Mouse (Mus musculus) midbrain, embryonic 13.5 days (tissue): ENCODE results near the gene Gpr45. TPM values are rescaled to one million over a fixed set of nuclear protein-coding genes. Genes with fewer than 3 reads are reported as not detected.

Source experiments
- ATAC-seq: fragments of 200-750 bp; cut with Nextera tagmentation; 2 replicates; pipeline ENCODE4 v1.8.0; 2017; ENCODE audit warnings: mild to moderate bottlenecking, moderate TSS enrichment, moderate library complexity
- H3K27ac ChIP-seq: fragments of 300-500 bp; sonication (generic); 2 replicates; pipeline ENCODE4 v1.5.1; 2015; ENCODE audit warnings: inconsistent platforms, mild to moderate bottlenecking, moderate library complexity
- H3K27me3 ChIP-seq: fragments of 300-500 bp; sonication (generic); 2 replicates; pipeline ENCODE4 v1.6.1; 2015; ENCODE audit warnings: mild to moderate bottlenecking, inconsistent platforms
- H3K36me3 ChIP-seq: fragments of 300-500 bp; sonication (generic); 2 replicates; pipeline ENCODE4 v1.6.1; 2015; ENCODE audit warnings: mild to moderate bottlenecking, inconsistent platforms
- H3K4me1 ChIP-seq: fragments of 300-500 bp; sonication (generic); replicated peaks from 2 replicates; pipeline ENCODE4 v1.6.1; 2015; ENCODE audit warnings: inconsistent platforms
- H3K4me2 ChIP-seq: fragments of 300-500 bp; sonication (generic); replicated peaks from 2 replicates; pipeline ENCODE4 v1.6.1; 2015; ENCODE audit warnings: moderate library complexity, mild to moderate bottlenecking, inconsistent platforms
- H3K4me3 ChIP-seq: fragments of 300-500 bp; sonication (generic); replicated peaks from 2 replicates; pipeline ENCODE4 v1.5.1; 2015; ENCODE audit warnings: mild to moderate bottlenecking, inconsistent platforms
- H3K9ac ChIP-seq: fragments of 300-500 bp; sonication (generic); replicated peaks from 2 replicates; pipeline ENCODE4 v1.6.1; 2015; ENCODE audit warnings: mild to moderate bottlenecking, inconsistent platforms
- H3K9me3 ChIP-seq: fragments of 300-500 bp; sonication (generic); 2 replicates; pipeline ENCODE4 v1.6.1; 2016; ENCODE audit warnings: mild to moderate bottlenecking, inconsistent platforms
- WGBS: fragments of 180-500 bp; shearing (Covaris S2); methylation state at CpG from one replicate; pipeline ENCODE4 v1.1.7; 2015; 5-methylcytosine and 5-hydroxymethylcytosine counted together
- polyA plus RNA-seq: library from polyadenylated mRNA; unstranded; fragments of >200 nt; fragmentation: Nextera tagmentation; extraction: Ambion mirVana; gene quantifications from 2 replicates; pipeline ENCODE4 v1.2.1, GENCODE M21; 2015

Gpr45 gene
- polyA plus RNA-seq, 1 experiment from 2014 or later, result 17.3 TPM

GRCm38 (mm10) chr1:43047811-43048210, 95.1 kb downstream of the Gpr45 start:
- H3K4me2 ChIP-seq, result no peak overlapping the region
- no peaks in the 10 kb centered on the region for H3K9me3 ChIP-seq
- ATAC-seq, result peak; percentile 22; the same call in 1 of the 2 replicates
- H3K27ac ChIP-seq, result no peak overlapping the region
- 72% methylated on average over 10 of the region's 10 CpGs for WGBS
- no peak overlapping the region for H3K4me3 ChIP-seq
- H3K27me3 ChIP-seq, result no peaks in the 10 kb centered on the region
- no peak overlapping the region for H3K9ac ChIP-seq
- peaks cover 45% of the 10 kb centered on the region for H3K36me3 ChIP-seq
- H3K4me1 ChIP-seq, result peaks cover 13% of the 10 kb centered on the region

GRCm38 (mm10) chr1:43051903-43052302, 99.2 kb downstream of the Gpr45 start:
- no peaks in the 10 kb centered on the region for H3K27me3 ChIP-seq
- H3K36me3 ChIP-seq, result peaks cover 79% of the 10 kb centered on the region
- no peak overlapping the region for H3K4me2 ChIP-seq
- no peak overlapping the region for H3K9ac ChIP-seq
- ATAC-seq, result no peak
- no peaks in the 10 kb centered on the region for H3K9me3 ChIP-seq
- H3K4me1 ChIP-seq, result peaks cover 6% of the 10 kb centered on the region
- WGBS, result 95% methylated on average over 5 of the region's 5 CpGs
- no peak overlapping the region for H3K27ac ChIP-seq
- H3K4me3 ChIP-seq, result no peak overlapping the region

- Histone ChIP-seq H3K9ac (no peak overlapping the region), H3K4me1 (no peaks in the 10 kb centered on the region; the same call in 1 of the 2 replicates), H3K27ac (no peak overlapping the region), H3K27me3 (no peaks in the 10 kb centered on the region), H3K4me3 (no peak overlapping the region), H3K9me3 (no peaks in the 10 kb centered on the region), H3K36me3 (peaks cover 60% of the 10 kb centered on the region), H3K4me2 (no peak overlapping the region)
- ATAC-seq, result peak; percentile 98
- 48% methylated on average over 9 of the region's 9 CpGs for WGBS
These were observed 113.1 kb downstream of the Gpr45 start for GRCm38 (mm10) chr1:43065615-43066310.

GRCm38 (mm10) chr1:43066573-43066972, 113.9 kb downstream of the Gpr45 start:
- H3K9me3 ChIP-seq, result no peaks in the 10 kb centered on the region
- H3K27me3 ChIP-seq, result no peaks in the 10 kb centered on the region
- no peak overlapping the region for H3K4me3 ChIP-seq
- H3K36me3 ChIP-seq, result peaks cover 59% of the 10 kb centered on the region
- no peaks in the 10 kb centered on the region; the same call in 1 of the 2 replicates for H3K4me1 ChIP-seq
- ATAC-seq, result no peak
- H3K27ac ChIP-seq, result no peak overlapping the region
- H3K9ac ChIP-seq, result no peak overlapping the region
- H3K4me2 ChIP-seq, result no peak overlapping the region
- WGBS, result 93% methylated on average over 8 of the region's 8 CpGs

- Histone ChIP-seq H3K4me2 (no peak overlapping the region), H3K4me3 (no peak overlapping the region), H3K9me3 (no peaks in the 10 kb centered on the region), H3K4me1 (no peaks in the 10 kb centered on the region; the same call in 1 of the 2 replicates), H3K27ac (no peak overlapping the region), H3K9ac (no peak overlapping the region), H3K27me3 (no peaks in the 10 kb centered on the region), H3K36me3 (peaks cover 52% of the 10 kb centered on the region)
- no peak for ATAC-seq
- 82% methylated on average over 7 of the region's 7 CpGs for WGBS
These were observed 114.9 kb downstream of the Gpr45 start for GRCm38 (mm10) chr1:43067551-43067950.

- ATAC-seq, result no peak
- Histone ChIP-seq H3K9me3 (no peaks in the 10 kb centered on the region), H3K36me3 (peaks cover 63% of the 10 kb centered on the region), H3K27me3 (no peaks in the 10 kb centered on the region), H3K27ac (no peak overlapping the region), H3K4me2 (no peak overlapping the region), H3K4me3 (no peak overlapping the region), H3K9ac (no peak overlapping the region), H3K4me1 (no peaks in the 10 kb centered on the region; the same call in 1 of the 2 replicates)
- 92% methylated on average over 5 of the region's 5 CpGs for WGBS
These were observed 118.1 kb downstream of the Gpr45 start for GRCm38 (mm10) chr1:43070726-43071125.

DNA sequence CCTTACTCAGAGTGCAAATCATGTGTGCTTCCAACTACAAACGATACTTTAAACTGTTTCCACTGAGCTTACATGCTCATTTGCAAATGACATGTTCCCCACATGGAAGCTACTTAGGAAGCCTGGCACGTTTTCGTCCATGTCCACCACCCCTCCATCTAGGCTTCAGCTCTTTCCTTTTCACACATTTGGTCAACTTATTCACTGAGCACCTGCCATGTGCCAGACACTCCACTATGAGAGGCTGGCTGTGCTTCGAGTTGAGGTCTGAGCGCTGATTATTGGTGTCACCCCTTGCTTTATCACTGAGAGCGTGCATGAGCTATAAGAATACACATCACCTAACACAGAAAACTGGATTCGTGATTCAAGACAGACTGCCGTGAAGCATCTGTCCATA, 119.4 kb downstream of the Gpr45 start:
- Histone ChIP-seq H3K9ac (no peak overlapping the region), H3K36me3 (peaks cover 63% of the 10 kb centered on the region), H3K27me3 (no peaks in the 10 kb centered on the region), H3K4me1 (no peaks in the 10 kb centered on the region), H3K4me3 (no peak overlapping the region), H3K9me3 (no peaks in the 10 kb centered on the region), H3K27ac (no peak overlapping the region), H3K4me2 (no peak overlapping the region)
- 95% methylated on average over 8 of the region's 8 CpGs for WGBS
- no peak for ATAC-seq

- H3K9me3 ChIP-seq, result no peaks in the 10 kb centered on the region
- H3K4me2 ChIP-seq, result no peak overlapping the region
- no peak overlapping the region for H3K4me3 ChIP-seq
- ATAC-seq, result no peak
- no peaks in the 10 kb centered on the region for H3K4me1 ChIP-seq
- H3K36me3 ChIP-seq, result peaks cover 58% of the 10 kb centered on the region
- WGBS, result 83% methylated on average over 1 of the region's 1 CpGs
- H3K9ac ChIP-seq, result no peak overlapping the region
- H3K27ac ChIP-seq, result no peak overlapping the region
- H3K27me3 ChIP-seq, result no peaks in the 10 kb centered on the region
These were observed 119.9 kb downstream of the Gpr45 start for GRCm38 (mm10) chr1:43072561-43072960.

- Histone ChIP-seq H3K9me3 (no peaks in the 10 kb centered on the region), H3K4me3 (no peak overlapping the region), H3K4me1 (no peaks in the 10 kb centered on the region), H3K4me2 (no peak overlapping the region), H3K27ac (no peak overlapping the region), H3K36me3 (peaks cover 49% of the 10 kb centered on the region), H3K27me3 (no peaks in the 10 kb centered on the region), H3K9ac (no peak overlapping the region)
- WGBS, result 96% methylated on average over 2 of the region's 2 CpGs
- ATAC-seq, result no peak
These were observed 122.1 kb downstream of the Gpr45 start for GRCm38 (mm10) chr1:43074791-43075190.

GRCm38 (mm10) chr1:43078124-43078523, 125.5 kb downstream of the Gpr45 start:
- ATAC-seq, result no peak
- Histone ChIP-seq H3K27ac (no peak overlapping the region), H3K36me3 (peaks cover 30% of the 10 kb centered on the region), H3K9ac (no peak overlapping the region), H3K4me3 (no peak overlapping the region), H3K9me3 (no peaks in the 10 kb centered on the region), H3K4me1 (no peaks in the 10 kb centered on the region), H3K4me2 (no peak overlapping the region), H3K27me3 (no peaks in the 10 kb centered on the region)
- WGBS, result 94% methylated on average over 2 of the region's 2 CpGs

- Histone ChIP-seq H3K4me2 (no peak overlapping the region), H3K36me3 (peaks cover 4% of the 10 kb centered on the region; the same call in 1 of the 2 replicates), H3K27me3 (no peaks in the 10 kb centered on the region), H3K4me1 (no peaks in the 10 kb centered on the region), H3K9ac (no peak overlapping the region), H3K9me3 (no peaks in the 10 kb centered on the region), H3K27ac (no peak overlapping the region), H3K4me3 (no peak overlapping the region)
- no peak for ATAC-seq
- WGBS, result 89% methylated on average over 5 of the region's 5 CpGs
These were observed 130.3 kb downstream of the Gpr45 start for GRCm38 (mm10) chr1:43082946-43083345.
